Mouse (Mus musculus) duodenum, adult 2 months (tissue): Measurements from ENCODE around the gene Khdc4. TPM values are rescaled to one million over a fixed set of nuclear protein-coding genes. Genes with fewer than 3 reads are reported as not detected.

Experiments used
- polyA plus RNA-seq: library from polyadenylated mRNA; depleted of rRNA; stranded (reverse); fragments of >200 nt; gene quantifications from 2 replicates; pipeline ENCODE4 v1.2.3, GENCODE M21; 2012; ENCODE audit warnings: low replicate concordance; rRNA removed

Khdc4 gene
- polyA plus RNA-seq = 20.1 and 49.6 TPM in 2 replicates

DNA sequence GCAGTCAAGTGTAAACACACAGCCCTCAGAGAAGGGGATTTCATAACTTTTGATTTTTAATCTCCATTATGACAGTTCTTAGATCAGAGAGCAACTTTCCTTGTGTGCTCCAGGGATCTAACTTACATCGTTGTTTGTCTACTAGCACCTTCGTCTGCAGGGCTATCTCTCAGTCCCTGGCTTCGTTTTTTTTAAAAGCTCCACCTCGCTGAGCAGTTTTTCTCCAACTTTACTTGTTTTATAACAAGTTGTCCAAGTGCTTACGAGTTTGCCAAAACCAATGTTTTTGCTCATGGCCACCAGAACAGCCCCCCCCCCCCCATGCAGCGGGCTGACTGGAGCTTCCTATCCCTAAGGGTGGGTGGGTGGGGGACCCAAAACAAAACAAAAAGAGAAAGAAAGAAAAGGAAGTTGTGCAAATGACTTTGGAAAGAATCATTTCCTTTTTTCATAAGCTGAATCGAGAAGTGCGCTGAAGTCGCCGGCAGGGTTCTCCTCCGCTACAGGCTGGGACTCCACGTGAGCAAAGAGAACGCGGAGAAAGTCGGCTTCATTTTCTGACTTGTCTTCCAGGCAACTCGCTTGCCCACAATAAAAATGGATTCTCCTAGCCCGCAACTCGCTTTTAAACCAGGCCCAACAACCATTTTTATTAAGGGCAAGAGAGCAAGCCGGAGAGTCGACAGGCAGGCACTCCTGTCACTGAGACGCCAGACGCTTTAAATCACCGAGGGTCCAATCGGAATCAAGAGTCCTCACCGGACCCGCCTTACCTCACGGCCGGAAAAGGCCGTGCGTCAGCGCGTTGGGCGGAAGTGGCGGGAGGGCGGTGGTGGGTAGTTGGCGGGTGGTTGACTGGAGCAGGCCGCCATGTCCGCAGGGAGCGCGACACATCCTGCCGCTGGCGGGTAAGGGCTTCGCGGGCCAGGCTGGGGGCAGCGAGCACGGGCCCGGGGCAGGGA, at the start of gene Khdc4:
TSS of gene Khdc4 (plus strand) at position 824 of the 962 bp plus-strand sequence.

GRCm38 (mm10) chr3:88652846-88653515, 32.6 kb upstream of the Khdc4 start, which contains the start of gene Rxfp4:
Gene Rxfp4, minus strand, starts transcription at chr3:88653142.

GRCm38 (mm10) chr3:88716399-88717197, 31.0 kb downstream of the Khdc4 start, which contains the start of gene Rit1:
Gene Rit1, plus strand, starts transcription at chr3:88716838.

Other genes with a start within 250 kb of the Khdc4 start
- 187 and 317 TPM in 2 replicates for gene Sema4a, start 224.6 kb upstream of the Khdc4 start, polyA plus RNA-seq
- 124 and 179 TPM in 2 replicates for gene Lmna, start 175.8 kb upstream of the Khdc4 start, polyA plus RNA-seq
- gene Mex3a, start 153.4 kb upstream of the Khdc4 start, polyA plus RNA-seq = 0.24 and 0.51 TPM in 2 replicates
- 189 and 203 TPM in 2 replicates for gene Rab25, start 137.5 kb upstream of the Khdc4 start, polyA plus RNA-seq
- 163 and 174 TPM in 2 replicates for gene Lamtor2, start 132.7 kb upstream of the Khdc4 start, polyA plus RNA-seq
- 35.6 and 53.0 TPM in 2 replicates for gene Ubqln4, start 132.0 kb upstream of the Khdc4 start, polyA plus RNA-seq
- 198 and 233 TPM in 2 replicates for gene Ssr2, start 109.9 kb upstream of the Khdc4 start, polyA plus RNA-seq
- 67.3 and 80.5 TPM in 2 replicates for gene Arhgef2, start 79.8 kb upstream of the Khdc4 start, polyA plus RNA-seq
- not detected in 2 replicates for gene Rxfp4, start 32.7 kb upstream of the Khdc4 start, polyA plus RNA-seq
- 16.2 and 21.1 TPM in 2 replicates for gene Rit1, start 31.0 kb downstream of the Khdc4 start, polyA plus RNA-seq
- gene Syt11, start 89.4 kb downstream of the Khdc4 start, polyA plus RNA-seq = 1.2 and 1.3 TPM in 2 replicates
- gene Gon4l, start 149.4 kb downstream of the Khdc4 start, polyA plus RNA-seq = 7.2 and 7.7 TPM in 2 replicates
- 12.9 and 14.1 TPM in 2 replicates for gene Msto1, start 228.2 kb downstream of the Khdc4 start, polyA plus RNA-seq